Mouse (Mus musculus): ENCODE measurements around the gene Sprr2a1.
"Not testable (repeated sequence)": the region's sequence is repeated elsewhere in the genome, so short reads cannot be mapped to it uniquely, and the experiment has no call there.

- not testable (repeated sequence) for TF ChIP-seq POLR2A, CTCF (IDR thresholded peaks at IDR 0.05; ENCODE audit: extremely low read depth, insufficient read depth, low read length)
These were observed 23.1 kb downstream of the Sprr2a1 start for GRCm38 (mm10) chr3:92238736-92239135.
